Mouse (Mus musculus) kidney, embryonic 14.5 days (tissue): ENCODE results near the gene Jade2. TPM values are rescaled to one million over a fixed set of nuclear protein-coding genes. Genes with fewer than 3 reads are reported as not detected.

Experiments used
- ATAC-seq: fragments of 200-750 bp; cut with Nextera tagmentation; 2 replicates; pipeline ENCODE4 v1.8.0; 2017; ENCODE audit warnings: moderate number of reproducible peaks, mild to moderate bottlenecking, moderate TSS enrichment, moderate library complexity; ENCODE audit not compliant: low FRiP score, low TSS enrichment
- H3K27ac ChIP-seq: fragments of 300-500 bp; sonication (generic); 2 replicates; pipeline ENCODE4 v1.5.1; 2014; ENCODE audit warnings: low read depth, mild to moderate bottlenecking, low read length, moderate library complexity, mixed read lengths
- H3K27me3 ChIP-seq: fragments of 300-500 bp; sonication (generic); 2 replicates; pipeline ENCODE4 v1.6.1; 2014; ENCODE audit warnings: mild to moderate bottlenecking, low read length; ENCODE audit not compliant: control insufficient read depth, insufficient read depth
- H3K36me3 ChIP-seq: fragments of 300-500 bp; sonication (generic); 2 replicates; pipeline ENCODE4 v1.6.1; 2014; ENCODE audit warnings: low read length, mixed read lengths; ENCODE audit not compliant: control insufficient read depth, insufficient read depth
- H3K4me1 ChIP-seq: fragments of 300-500 bp; sonication (generic); 2 replicates; pipeline ENCODE4 v1.6.1; 2014; ENCODE audit warnings: low read length, mixed read lengths; ENCODE audit not compliant: control insufficient read depth, insufficient read depth
- H3K4me2 ChIP-seq: fragments of 300-500 bp; sonication (generic); replicated peaks from 2 replicates; pipeline ENCODE4 v1.6.1; 2014; ENCODE audit warnings: low read depth, mild to moderate bottlenecking, low read length
- H3K4me3 ChIP-seq: fragments of 300-500 bp; sonication (generic); 2 replicates; pipeline ENCODE4 v1.5.1; 2014; ENCODE audit warnings: mild to moderate bottlenecking, low read length
- H3K9ac ChIP-seq: fragments of 300-500 bp; sonication (generic); 2 replicates; pipeline ENCODE4 v1.6.1; 2014; ENCODE audit warnings: low read depth, mild to moderate bottlenecking, low read length, moderate library complexity
- H3K9me3 ChIP-seq: fragments of 300-500 bp; sonication (generic); 2 replicates; pipeline ENCODE4 v1.6.1; 2016; ENCODE audit warnings: low read length; ENCODE audit not compliant: control insufficient read depth
- WGBS: fragments of 180-500 bp; shearing (Covaris S2); extraction: QIAGEN DNeasy Blood & Tissue Kit; methylation state at CpG from one replicate; pipeline ENCODE4 v1.1.7; 2014; 5-methylcytosine and 5-hydroxymethylcytosine counted together
- polyA plus RNA-seq: library from polyadenylated mRNA; unstranded; fragments of >200 nt; fragmentation: Nextera tagmentation; extraction: Ambion mirVana; gene quantifications from 2 replicates; pipeline ENCODE4 v1.2.1, GENCODE M21; 2014

Gene Jade2
- polyA plus RNA-seq, 1 experiment from 2014 or later = 0.38 TPM

GRCm38 (mm10) chr11:51818837-51819236 lies 38.6 kb downstream of the Jade2 start:
- H3K4me1 ChIP-seq = no peaks in the 10 kb centered on the region
- no peak overlapping the region for H3K9ac ChIP-seq
- 87% methylated on average over 4 of the region's 4 CpGs for WGBS
- H3K27me3 ChIP-seq = no peaks in the 10 kb centered on the region
- H3K4me2 ChIP-seq = no peak overlapping the region
- no peak overlapping the region for H3K27ac ChIP-seq
- no peaks in the 10 kb centered on the region for H3K9me3 ChIP-seq
- no peaks in the 10 kb centered on the region for H3K36me3 ChIP-seq
- H3K4me3 ChIP-seq = no peak overlapping the region
- no peak for ATAC-seq

- 41% methylated on average over 6 of the region's 6 CpGs for WGBS
- H3K36me3 ChIP-seq = no peaks in the 10 kb centered on the region
- no peak overlapping the region for H3K27ac ChIP-seq
- H3K9me3 ChIP-seq = no peaks in the 10 kb centered on the region
- no peak for ATAC-seq
- H3K4me2 ChIP-seq = no peak overlapping the region
- no peaks in the 10 kb centered on the region for H3K27me3 ChIP-seq
- no peaks in the 10 kb centered on the region for H3K4me1 ChIP-seq
- H3K4me3 ChIP-seq = no peak overlapping the region
- no peak overlapping the region for H3K9ac ChIP-seq
These were observed 39.7 kb downstream of the Jade2 start for GRCm38 (mm10) chr11:51817756-51818155.

GRCm38 (mm10) chr11:51812022-51812546 lies 45.4 kb downstream of the Jade2 start:
- Histone ChIP-seq H3K27ac (no peak overlapping the region), H3K9ac (no peak overlapping the region), H3K9me3 (no peaks in the 10 kb centered on the region), H3K4me1 (no peaks in the 10 kb centered on the region), H3K4me3 (no peak overlapping the region), H3K36me3 (no peaks in the 10 kb centered on the region), H3K4me2 (no peak overlapping the region), H3K27me3 (no peaks in the 10 kb centered on the region)
- ATAC-seq = no peak
- 94% methylated on average over 8 of the region's 8 CpGs for WGBS

GRCm38 (mm10) chr11:51811230-51811629 lies 46.2 kb downstream of the Jade2 start:
- H3K9me3 ChIP-seq = no peaks in the 10 kb centered on the region
- no peaks in the 10 kb centered on the region for H3K4me1 ChIP-seq
- no peak for ATAC-seq
- H3K4me2 ChIP-seq = no peak overlapping the region
- no peaks in the 10 kb centered on the region for H3K27me3 ChIP-seq
- WGBS = 85% methylated on average over 4 of the region's 4 CpGs
- H3K4me3 ChIP-seq = no peak overlapping the region
- no peaks in the 10 kb centered on the region for H3K36me3 ChIP-seq
- H3K9ac ChIP-seq = no peak overlapping the region
- H3K27ac ChIP-seq = no peak overlapping the region

- Histone ChIP-seq H3K4me3 (no peak overlapping the region), H3K9me3 (no peaks in the 10 kb centered on the region), H3K4me2 (no peak overlapping the region), H3K36me3 (no peaks in the 10 kb centered on the region), H3K9ac (no peak overlapping the region), H3K27ac (no peak overlapping the region), H3K27me3 (no peaks in the 10 kb centered on the region), H3K4me1 (0 out of 2 replicates have a peak, but pooled peaks cover 4% of the 10 kb centered on the region)
- no peak for ATAC-seq
- 56% methylated on average over 6 of the region's 6 CpGs for WGBS
These were observed 47.7 kb downstream of the Jade2 start for GRCm38 (mm10) chr11:51809632-51810224.

- H3K27ac ChIP-seq = no peak overlapping the region
- WGBS = 40% methylated on average over 13 of the region's 13 CpGs
- H3K4me2 ChIP-seq = no peak overlapping the region
- H3K9me3 ChIP-seq = no peaks in the 10 kb centered on the region
- ATAC-seq = no peak
- no peaks in the 10 kb centered on the region for H3K27me3 ChIP-seq
- 0 out of 2 replicates have a peak, but pooled peaks cover 4% of the 10 kb centered on the region for H3K4me1 ChIP-seq
- H3K36me3 ChIP-seq = no peaks in the 10 kb centered on the region
- no peak overlapping the region for H3K9ac ChIP-seq
- H3K4me3 ChIP-seq = no peak overlapping the region
These were observed 50.2 kb downstream of the Jade2 start for GRCm38 (mm10) chr11:51807108-51807879.

- peak overlapping the region; percentile 46 for H3K9ac ChIP-seq
- H3K36me3 ChIP-seq = no peaks in the 10 kb centered on the region
- H3K4me2 ChIP-seq = peak overlapping the region; percentile 64
- H3K27ac ChIP-seq = 0 out of 2 replicates have a peak overlapping the region, but pooled peaks have one; percentile 24
- H3K4me3 ChIP-seq = peak overlapping the region; percentile 47
- 25% methylated on average over 17 of the region's 17 CpGs for WGBS
- H3K9me3 ChIP-seq = no peaks in the 10 kb centered on the region
- no peaks in the 10 kb centered on the region for H3K27me3 ChIP-seq
- H3K4me1 ChIP-seq = 0 out of 2 replicates have a peak, but pooled peaks cover 4% of the 10 kb centered on the region
- ATAC-seq = peak; percentile 67
These were observed 52.1 kb downstream of the Jade2 start for GRCm38 (mm10) chr11:51805221-51805981.

GRCm38 (mm10) chr11:51800634-51801325 lies 56.7 kb downstream of the Jade2 start:
- H3K36me3 ChIP-seq = no peaks in the 10 kb centered on the region
- 40% methylated on average over 7 of the region's 8 CpGs for WGBS
- H3K4me2 ChIP-seq = no peak overlapping the region
- no peak overlapping the region for H3K9ac ChIP-seq
- H3K4me1 ChIP-seq = 0 out of 2 replicates have a peak, but pooled peaks cover 4% of the 10 kb centered on the region
- H3K27me3 ChIP-seq = no peaks in the 10 kb centered on the region
- no peaks in the 10 kb centered on the region for H3K9me3 ChIP-seq
- no peak for ATAC-seq
- H3K27ac ChIP-seq = no peak overlapping the region
- H3K4me3 ChIP-seq = no peak overlapping the region
